Mouse (Mus musculus): ENCODE measurements at regions not wholly inside any gene's neighbourhood (a gene's known extent, or its start where the extent isn't known, plus 50 kb on each side); places are given as distances from the start of the nearest gene placed in this dataset.

GRCm38 (mm10) chr17:45964031-45964430 is 68.1 kb downstream of the Vegfa start:
- no peak for TF ChIP-seq CTCF (IDR thresholded peaks at IDR 0.05; ENCODE audit: control insufficient read depth, insufficient read depth, insufficient read length)
- no peak for TF ChIP-seq USF1 (IDR thresholded peaks at IDR 0.05; ENCODE audit: low read depth)
- TF ChIP-seq MYOD1 (IDR thresholded peaks at IDR 0.05; ENCODE audit: control insufficient read depth, insufficient read length, low read depth) = no peak
- TF ChIP-seq MYOG (IDR thresholded peaks at IDR 0.05; ENCODE audit: control insufficient read depth, extremely low read depth, insufficient read length) = no peak
- no peak for TF ChIP-seq CEBPB (IDR thresholded peaks at IDR 0.05; ENCODE audit: low read depth)
